Mouse (Mus musculus) myocyte (in vitro differentiated cells): ENCODE measurements around the gene Irs2.

Experiments used
- MAX ChIP-seq: IDR thresholded peaks from one replicate; pipeline ENCODE4 v1.6.1; 2011; ENCODE audit warnings: low read depth, mild to moderate bottlenecking, control low read depth
- MYOD1 ChIP-seq, 3 experiments: IDR thresholded peaks; one replicate each; pipeline ENCODE4 v1.6.1; 2011; ENCODE audit warnings: control low read depth in 2 of 3, low read depth in 2 of 3, mild to moderate bottlenecking in 2 of 3, moderate library complexity in 1 of 3; ENCODE audit not compliant: insufficient read length in 2 of 3, control insufficient read depth in 1 of 3
- MYOG ChIP-seq, 3 experiments: IDR thresholded peaks; one replicate each; pipeline ENCODE4 v1.6.1; 2011; ENCODE audit warnings: control low read depth in 2 of 3, low read depth in 2 of 3, mild to moderate bottlenecking in 2 of 3; ENCODE audit not compliant: insufficient read length in 2 of 3, control insufficient read depth in 1 of 3, insufficient read depth in 1 of 3
- POLR2A ChIP-seq: IDR thresholded peaks from one replicate; pipeline ENCODE4 v1.6.1; 2011; ENCODE audit warnings: low read depth, mild to moderate bottlenecking, control low read depth, moderate library complexity; ENCODE audit not compliant: insufficient read length
- POLR2AphosphoS2 ChIP-seq: IDR thresholded peaks from one replicate; pipeline ENCODE4 v1.6.1; 2011; ENCODE audit warnings: low read depth, control low read depth; ENCODE audit not compliant: insufficient read length
- REST ChIP-seq: IDR thresholded peaks from one replicate; pipeline ENCODE4 v1.6.1; 2011; ENCODE audit warnings: mild to moderate bottlenecking, control low read depth, moderate library complexity; ENCODE audit not compliant: insufficient read depth, insufficient read length

GRCm38 (mm10) chr8:11036790-11037189 is 28.5 kb upstream of the Irs2 start:
- no peak for TF ChIP-seq POLR2A
- no peak for TF ChIP-seq MYOD1 (IDR thresholded peaks at IDR 0.05; ENCODE audit: control insufficient read depth in 1 of 3, insufficient read length in 2 of 3, low read depth in 2 of 3)
- TF ChIP-seq MYOG (IDR thresholded peaks at IDR 0.05; ENCODE audit: control insufficient read depth in 1 of 3, insufficient read depth in 1 of 3, insufficient read length in 2 of 3, low read depth in 2 of 3): no peak
- no peak for TF ChIP-seq REST
- no peak for TF ChIP-seq MAX
- TF ChIP-seq POLR2AphosphoS2: no peak
